ENCODE assay signal across 12 mouse cellular contexts in genomic region chr13:115132435-115132834, GRCm38 (mm10). TPM values are rescaled to one million over a fixed set of nuclear protein-coding genes. Genes with fewer than 3 reads are reported as not detected.
DNase-seq lines count a peak whose midpoint lies in the region; ATAC-seq and TF ChIP-seq lines count a peak whose summit lies in the region.
"Had no signal": no experiment of that assay in that cellular context is flagged by ENCODE, and none has a peak within 500 bp of the region (broad histone marks: within the 10 kb centered on the region; RNA-seq: fewer than 3 reads in every experiment).

No protein-coding gene starts in this region.

- H3K27me3 ChIP-seq in lung, postnatal 0 days (replicated peaks; ENCODE audit: insufficient read depth, low read length): no peaks in the 10 kb centered on the region
- H3K27me3 ChIP-seq in small intestine, adult 2 months (ENCODE audit: control insufficient read depth, insufficient read depth, low read length): no peaks in the 10 kb centered on the region

- TF ChIP-seq CTCF in lung, postnatal 0 days (IDR thresholded peaks at IDR 0.05): no peak
- TF ChIP-seq CTCF in small intestine, adult 2 months (IDR thresholded peaks at IDR 0.05; ENCODE audit: extremely low read depth, insufficient read length, insufficient replicate concordance, low read depth, low read length): no peak

- H3K27ac ChIP-seq in lung, postnatal 0 days (ENCODE audit: low read length): no peak overlapping the region
- peak overlapping the region; percentile 22; the same call in 1 of the 2 replicates for H3K27ac ChIP-seq in small intestine, adult 2 months (ENCODE audit: insufficient read depth, low read depth, low read length)

- peaks cover 2% of the 10 kb centered on the region; the same call in 1 of the 2 replicates for H3K4me1 ChIP-seq in lung, postnatal 0 days (ENCODE audit: insufficient read depth, low read depth, low read length)
- H3K4me1 ChIP-seq in small intestine, adult 2 months (ENCODE audit: control insufficient read depth, insufficient read depth, insufficient read length, low read length): no peaks in the 10 kb centered on the region

- ATAC-seq in lung, postnatal 0 days: peak; percentile 30; the same call in 1 of the 2 replicates
- ATAC-seq: midbrain, embryonic 16.5 days had no signal

- no peaks in the 10 kb centered on the region for H3K36me3 ChIP-seq in lung, postnatal 0 days (ENCODE audit: insufficient read depth, low read length)
- no peaks in the 10 kb centered on the region for H3K36me3 ChIP-seq in small intestine, adult 2 months (ENCODE audit: control insufficient read depth, insufficient read depth, low read length)

- no peak overlapping the region for H3K9ac ChIP-seq in lung, postnatal 0 days (replicated peaks; ENCODE audit: low read depth)

- no peak overlapping the region for H3K4me2 ChIP-seq in lung, postnatal 0 days (replicated peaks; ENCODE audit: low read depth, low read length)
- H3K4me2 ChIP-seq: liver, embryonic 11.5 days had no signal

- no peak for TF ChIP-seq POLR2A in small intestine, adult 2 months (IDR thresholded peaks at IDR 0.05; ENCODE audit: low read depth, low read length)

- H3K4me3 ChIP-seq in lung, postnatal 0 days (ENCODE audit: low read depth, low read length): no peak overlapping the region
- H3K4me3 ChIP-seq in small intestine, adult 2 months (ENCODE audit: low read depth, low read length): no peak overlapping the region

- no peaks in the 10 kb centered on the region for H3K9me3 ChIP-seq in lung, postnatal 0 days (ENCODE audit: low read length)

- DNase-seq in embryo, embryonic 10 days (ENCODE audit: low spot score): peak; percentile 16
- no peak for DNase-seq in embryo, embryonic 9.5 days (ENCODE audit: extremely low spot score)
- peak; percentile 45 for DNase-seq in lung, postnatal 0 days (ENCODE audit: low spot score)
- DNase-seq in lung, postnatal 25 days (ENCODE audit: low spot score): no peak
- peak; percentile 51 to 70 for DNase-seq in kidney, adult 8-10 months
- no peak for DNase-seq in gastrocnemius, postnatal 25 days
- no peak for DNase-seq in cerebellum, postnatal 36 days
- DNase-seq: cerebellum, adult 8-10 months; thymus, postnatal 14 days had no signal

- no peak for TF ChIP-seq EP300 in lung, postnatal 0 days (IDR thresholded peaks at IDR 0.05)

- WGBS in lung, postnatal 0 days: 10% methylated on average over 5 of the region's 5 CpGs
- 53% methylated on average over 5 of the region's 5 CpGs for WGBS in small intestine, adult 2 months

RNA-seq across cellular contexts. Expression of gene Itga1, which starts 30.7 kb away (rescaled TPM):
- polyA plus RNA-seq in lung, postnatal 0 days (2015; fragmentation: Nextera tagmentation; extraction: Ambion mirVana): 22.0 and 30.1 TPM in 2 replicates
- 3.5 and 4.2 TPM in 2 replicates for polyA plus RNA-seq in small intestine, adult 2 months (2012; rRNA removed)
- total RNA-seq in gastrocnemius, postnatal 25 days (2021): 10 to 100 TPM in 1 of 2 experiments, 1 to 10 TPM in 1; 9.8 to 12.3 TPM

RNA-seq across cellular contexts. Expression of gene Gm49395, which starts 30.7 kb away (rescaled TPM):
- polyA plus RNA-seq in lung, postnatal 0 days (2015; fragmentation: Nextera tagmentation; extraction: Ambion mirVana): 8.7 and 8.9 TPM in 2 replicates
- 5.6 and 9.0 TPM in 2 replicates for polyA plus RNA-seq in small intestine, adult 2 months (2012; rRNA removed)
- 1 to 10 TPM in 1 of 2 experiments, not detected in 1; 2.8 TPM for total RNA-seq in gastrocnemius, postnatal 25 days (2021)

RNA-seq across cellular contexts. Expression of gene Pelo, which starts 42.4 kb away (rescaled TPM):
- polyA plus RNA-seq in lung, postnatal 0 days (2015; fragmentation: Nextera tagmentation; extraction: Ambion mirVana): 5.4 and 5.9 TPM in 2 replicates
- polyA plus RNA-seq in small intestine, adult 2 months (2012; rRNA removed): 11.8 and 17.8 TPM in 2 replicates
- total RNA-seq in gastrocnemius, postnatal 25 days (2021): 10 to 100 TPM in 1 of 2 experiments, 1 to 10 TPM in 1; 9.7 to 11.8 TPM

Comparison
In these comparisons a context has a peak if more than half of its experiments do, and no peak if none do; other contexts are left out.
1. DNase-seq: peak in embryo, embryonic 10 days (single experiment), lung, postnatal 0 days (single experiment) and kidney, adult 8-10 months (2 of 2); none in embryo, embryonic 9.5 days (single experiment), lung, postnatal 25 days (single experiment), gastrocnemius, postnatal 25 days (single experiment) and cerebellum, postnatal 36 days (0 of 2).